Mouse (Mus musculus) intestine, postnatal 0 days (tissue): ENCODE data around the gene Asdurf. TPM values are rescaled to one million over a fixed set of nuclear protein-coding genes. Genes with fewer than 3 reads are reported as not detected.
"Not testable (repeated sequence)": the region's sequence is repeated elsewhere in the genome, so short reads cannot be mapped to it uniquely, and the experiment has no call there.

Source experiments
- ATAC-seq: fragments of 200-750 bp; cut with Nextera tagmentation; 2 replicates; pipeline ENCODE4 v1.8.0; 2017; ENCODE audit warnings: mild to moderate bottlenecking, moderate TSS enrichment, moderate library complexity
- H3K27ac ChIP-seq: fragments of 300-500 bp; sonication (generic); 2 replicates; pipeline ENCODE4 v1.5.1; 2014; ENCODE audit warnings: mild to moderate bottlenecking, low read depth, low read length, moderate library complexity
- H3K27me3 ChIP-seq: fragments of 300-500 bp; sonication (generic); replicated peaks from 2 replicates; pipeline ENCODE4 v1.6.1; 2014; ENCODE audit warnings: low read length, mixed read lengths; ENCODE audit not compliant: control insufficient read depth, insufficient read depth
- H3K36me3 ChIP-seq: fragments of 300-500 bp; sonication (generic); 2 replicates; pipeline ENCODE4 v1.6.1; 2014; ENCODE audit warnings: mild to moderate bottlenecking, moderate library complexity; ENCODE audit not compliant: control insufficient read depth, insufficient read depth
- H3K4me1 ChIP-seq: fragments of 300-500 bp; sonication (generic); replicated peaks from 2 replicates; pipeline ENCODE4 v1.6.1; 2014; ENCODE audit warnings: antibody characterized with exemption, low read length, mixed read lengths; ENCODE audit not compliant: control insufficient read depth, insufficient read depth
- H3K4me2 ChIP-seq: fragments of 300-500 bp; sonication (generic); replicated peaks from 2 replicates; pipeline ENCODE4 v1.6.1; 2014; ENCODE audit warnings: low read depth, mild to moderate bottlenecking, moderate library complexity
- H3K4me3 ChIP-seq: fragments of 300-500 bp; sonication (generic); 2 replicates; pipeline ENCODE4 v1.5.1; 2014; ENCODE audit warnings: low read depth, low read length
- H3K9ac ChIP-seq: fragments of 300-500 bp; sonication (generic); 2 replicates; pipeline ENCODE4 v1.6.1; 2014; ENCODE audit warnings: mild to moderate bottlenecking, low read depth, low read length
- H3K9me3 ChIP-seq: fragments of 300-500 bp; sonication (generic); 2 replicates; pipeline ENCODE4 v1.6.1; 2016; ENCODE audit warnings: mixed run types; ENCODE audit not compliant: control insufficient read depth
- CTCF ChIP-seq: sonication (generic); IDR thresholded peaks from 2 replicates; pipeline ENCODE4 v1.5.1; 2016; ENCODE audit warnings: low read depth, mild to moderate bottlenecking, control low read depth, antibody characterized with exemption, moderate library complexity
- WGBS: fragments of 180-500 bp; shearing (Covaris S2); extraction: QIAGEN DNeasy Blood & Tissue Kit; methylation state at CpG from one replicate; pipeline ENCODE4 v1.1.7; 2014; 5-methylcytosine and 5-hydroxymethylcytosine counted together
- polyA plus RNA-seq: library from polyadenylated mRNA; unstranded; fragments of >200 nt; fragmentation: Nextera tagmentation; extraction: Ambion mirVana; gene quantifications from 2 replicates; pipeline ENCODE4 v1.2.1, GENCODE M21; 2015

Gene Asdurf
- polyA plus RNA-seq, 1 experiment from 2014 or later: 10.7 TPM

DNA sequence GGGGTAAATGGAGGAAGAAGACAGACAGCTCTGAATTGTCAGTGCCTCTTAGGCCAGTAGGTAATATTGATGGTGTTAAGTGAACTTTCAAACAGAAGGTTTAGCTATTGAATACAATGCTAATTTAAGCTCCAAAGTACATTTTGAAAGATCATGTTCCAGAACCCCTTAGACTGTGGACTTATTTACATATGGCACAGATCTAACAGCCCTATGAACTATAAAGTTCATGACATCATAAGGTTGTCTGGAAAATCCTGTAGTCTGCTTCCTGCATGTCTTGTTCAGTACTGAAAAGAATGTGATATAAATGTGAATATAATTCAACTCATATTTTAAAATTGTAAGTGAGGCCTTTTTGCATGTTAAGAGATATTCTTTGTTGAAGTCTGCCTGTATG, 6.6 kb upstream of the Asdurf start:
- no peak overlapping the region for H3K4me3 ChIP-seq
- H3K9me3 ChIP-seq: no peaks in the 10 kb centered on the region
- H3K4me1 ChIP-seq: no peaks in the 10 kb centered on the region
- no peaks in the 10 kb centered on the region for H3K27me3 ChIP-seq
- no peak overlapping the region for H3K4me2 ChIP-seq
- TF ChIP-seq CTCF: no peak
- no peak overlapping the region for H3K27ac ChIP-seq
- no peak overlapping the region for H3K9ac ChIP-seq
- ATAC-seq: peak; percentile 96
- H3K36me3 ChIP-seq: no peaks in the 10 kb centered on the region

DNA sequence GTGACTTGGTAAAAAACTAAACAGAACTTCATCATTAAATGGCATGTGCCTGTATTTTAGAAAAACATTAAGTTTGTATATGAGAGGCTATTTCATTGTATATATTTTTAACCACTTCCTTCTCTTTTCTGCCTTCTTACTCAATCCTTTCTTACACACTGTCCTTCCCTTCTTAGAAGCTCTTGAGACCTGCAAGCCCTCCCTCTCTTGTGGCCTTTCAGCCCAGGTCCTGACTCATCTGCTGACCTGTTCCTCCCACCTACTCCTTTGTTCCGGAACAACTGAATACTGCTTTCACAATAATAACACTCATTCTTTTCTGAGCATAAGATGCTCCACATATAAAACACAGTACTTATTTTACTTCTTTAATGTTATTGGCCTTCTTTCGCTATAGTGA, 11.3 kb downstream of the Asdurf start:
- no peak overlapping the region for H3K4me2 ChIP-seq
- H3K4me1 ChIP-seq: no peaks in the 10 kb centered on the region
- 93% methylated on average over 2 of the region's 2 CpGs for WGBS
- no peak overlapping the region for H3K27ac ChIP-seq
- H3K27me3 ChIP-seq: no peaks in the 10 kb centered on the region
- H3K36me3 ChIP-seq: peaks cover 22% of the 10 kb centered on the region
- H3K9ac ChIP-seq: no peak overlapping the region
- TF ChIP-seq CTCF: no peak
- no peak for ATAC-seq
- H3K9me3 ChIP-seq: no peaks in the 10 kb centered on the region
- no peak overlapping the region for H3K4me3 ChIP-seq

DNA sequence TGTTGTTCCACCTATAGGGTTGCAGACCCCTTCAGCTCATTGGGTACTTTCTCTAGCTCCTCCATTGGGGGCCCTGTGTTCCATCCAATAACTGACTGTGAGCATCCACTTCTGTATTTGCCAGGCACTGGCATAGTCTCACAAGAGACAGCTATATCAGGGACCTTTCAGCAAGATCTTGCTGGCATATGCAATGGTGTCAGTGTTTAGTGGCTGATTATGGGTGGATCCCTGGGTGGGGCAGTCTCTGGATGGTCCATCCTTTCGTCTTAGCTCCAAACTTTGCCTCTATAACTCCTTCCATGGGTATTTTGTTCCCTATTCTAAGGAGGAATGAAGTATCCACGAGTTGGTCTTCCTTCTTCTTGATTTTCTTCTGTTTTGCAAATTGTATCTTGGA, 15.0 kb downstream of the Asdurf start:
- H3K4me3 ChIP-seq, H3K4me2 ChIP-seq, H3K9me3 ChIP-seq, H3K27me3 ChIP-seq, H3K9ac ChIP-seq, H3K4me1 ChIP-seq, H3K27ac ChIP-seq, ATAC-seq: not testable (repeated sequence)
- WGBS: 72% methylated on average over 2 of the region's 2 CpGs
- H3K36me3 ChIP-seq: peaks cover 10% of the 10 kb centered on the region; the same call in 1 of the 2 replicates

DNA sequence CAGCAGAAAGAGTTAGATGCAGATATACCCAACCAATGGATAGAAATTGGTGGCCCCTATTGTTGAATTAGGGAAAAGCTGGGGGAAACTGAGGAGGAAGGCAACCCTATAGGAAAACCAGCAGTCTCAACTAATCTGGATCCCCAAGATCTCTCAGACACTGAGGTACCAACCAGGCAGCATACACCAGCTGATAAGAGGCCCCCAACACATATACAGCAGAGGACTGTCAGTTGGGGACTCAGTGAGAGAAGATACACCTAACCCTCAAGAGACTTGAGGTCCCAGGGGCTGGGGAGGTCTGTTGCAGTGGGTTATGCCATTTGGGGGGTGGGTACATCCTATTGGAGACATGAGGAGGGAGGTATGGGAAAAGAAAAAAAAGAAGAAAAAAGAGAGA, 17.0 kb downstream of the Asdurf start:
- no peak overlapping the region for H3K27ac ChIP-seq
- no peaks in the 10 kb centered on the region for H3K36me3 ChIP-seq
- no peaks in the 10 kb centered on the region for H3K4me1 ChIP-seq
- no peak for TF ChIP-seq CTCF
- no peak overlapping the region for H3K9ac ChIP-seq
- no peak overlapping the region for H3K4me3 ChIP-seq
- no peak overlapping the region for H3K4me2 ChIP-seq
- H3K27me3 ChIP-seq: no peaks in the 10 kb centered on the region
- no peaks in the 10 kb centered on the region for H3K9me3 ChIP-seq
- ATAC-seq: no peak

DNA sequence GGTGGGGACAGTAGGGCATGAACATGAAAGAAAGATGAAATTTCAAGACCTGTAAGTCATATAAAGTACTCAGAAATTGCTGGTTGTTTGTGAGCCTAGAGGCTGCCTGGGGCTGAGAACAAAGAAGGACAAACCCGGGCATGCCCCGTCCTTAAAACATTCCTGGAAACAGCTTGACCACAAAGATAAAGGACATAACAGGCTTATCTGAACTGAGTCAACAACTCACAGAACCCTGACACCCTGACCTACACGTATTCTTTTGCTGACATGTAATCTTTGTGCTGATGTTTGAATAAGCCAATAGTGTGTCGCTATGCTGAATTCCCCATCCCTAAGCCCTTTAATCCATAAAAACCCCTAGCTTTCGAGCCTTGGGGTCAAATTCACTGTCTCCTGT, 18.9 kb downstream of the Asdurf start:
- H3K27ac ChIP-seq, H3K9me3 ChIP-seq, H3K36me3 ChIP-seq, ATAC-seq, H3K27me3 ChIP-seq, H3K4me3 ChIP-seq, H3K4me2 ChIP-seq, H3K9ac ChIP-seq, H3K4me1 ChIP-seq: not testable (repeated sequence)
- 58% methylated on average over 5 of the region's 5 CpGs for WGBS

DNA sequence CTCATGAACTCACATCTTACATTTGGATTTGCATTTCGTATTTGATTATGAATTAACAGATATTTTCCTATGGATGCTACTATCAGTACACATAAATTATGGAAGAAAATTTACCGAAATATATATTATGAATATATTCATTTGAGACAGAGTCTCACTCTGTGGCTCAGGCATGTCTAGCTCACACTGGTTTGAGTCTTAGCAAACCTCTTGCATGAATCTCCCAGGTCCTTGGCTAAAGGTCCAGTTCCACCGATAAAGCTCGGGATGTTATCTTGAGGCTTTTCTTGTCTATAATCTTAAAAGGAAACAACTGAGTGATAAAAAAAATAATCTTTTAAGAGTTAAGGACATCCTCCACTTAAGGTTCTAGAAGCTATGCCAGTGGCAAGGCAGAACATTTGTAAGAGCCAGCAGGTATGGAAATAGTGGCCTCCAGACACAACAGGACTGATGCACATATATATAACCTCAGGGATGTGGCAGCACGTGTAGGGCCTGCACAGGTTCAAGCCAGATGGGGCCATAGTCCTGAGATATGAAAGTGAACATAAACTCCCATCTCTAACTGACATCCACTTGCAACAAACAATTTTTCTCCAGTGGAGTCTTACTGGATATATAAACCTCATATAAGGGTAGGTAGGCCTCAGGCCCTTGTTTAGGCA, 27.5 kb downstream of the Asdurf start:
- Histone ChIP-seq H3K27me3 (no peaks in the 10 kb centered on the region), H3K27ac (no peak overlapping the region), H3K4me1 (0 out of 2 replicates have a peak, but pooled peaks cover 3% of the 10 kb centered on the region), H3K36me3 (no peaks in the 10 kb centered on the region), H3K9me3 (no peaks in the 10 kb centered on the region), H3K4me2 (no peak overlapping the region), H3K4me3 (no peak overlapping the region), H3K9ac (no peak overlapping the region)
- 68% methylated on average over 5 of the region's 5 CpGs for whole genome bisulfite sequencing
- TF ChIP-seq CTCF: no peak
- no peak for ATAC-seq

DNA sequence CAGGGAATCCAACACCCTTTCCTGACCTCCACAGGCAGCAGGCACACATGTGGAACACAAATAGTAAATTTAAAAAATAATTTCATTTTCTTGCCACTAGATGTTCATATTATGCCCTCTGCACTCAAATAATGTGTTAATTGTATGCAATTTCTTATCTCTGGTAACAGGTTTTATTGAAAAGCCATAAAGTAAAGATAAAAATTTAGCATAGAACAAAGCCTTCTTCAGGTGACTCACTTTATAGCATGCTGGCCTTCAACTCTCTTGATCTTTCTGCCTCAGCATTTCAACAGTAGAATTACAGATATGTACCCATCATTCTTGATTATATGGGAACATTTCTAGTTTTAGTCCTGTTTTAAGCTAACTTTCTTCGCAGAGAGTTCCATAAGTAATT, 28.1 kb downstream of the Asdurf start:
- Histone ChIP-seq H3K27ac (no peak overlapping the region), H3K36me3 (no peaks in the 10 kb centered on the region), H3K9me3 (no peaks in the 10 kb centered on the region), H3K9ac (no peak overlapping the region), H3K4me1 (0 out of 2 replicates have a peak, but pooled peaks cover 3% of the 10 kb centered on the region), H3K4me3 (no peak overlapping the region), H3K27me3 (no peaks in the 10 kb centered on the region), H3K4me2 (no peak overlapping the region)
- ATAC-seq: peak; percentile 79
- TF ChIP-seq CTCF: no peak
- whole genome bisulfite sequencing: 51% methylated on average over 1 of the region's 1 CpGs
